Mouse (Mus musculus): ENCODE data around the gene Mag.
"Not testable (repeated sequence)": the region's sequence is repeated elsewhere in the genome, so short reads cannot be mapped to it uniquely, and the experiment has no call there.

The Mag gene

GRCm38 (mm10) chr7:30914732-30915131, at the start of gene Mag:
Gene Mag, minus strand, starts transcription at chr7:30914873.
- DNase-seq (ENCODE audit: low spot score), result peak; percentile 53

- DNase-seq (ENCODE audit: low spot score), result no peak
Observed at GRCm38 (mm10) chr7:30964366-30964765, 49.7 kb upstream of the Mag start.

GRCm38 (mm10) chr7:30962862-30963261, 48.2 kb upstream of the Mag start:
- no peak for DNase-seq (ENCODE audit: low spot score)

GRCm38 (mm10) chr7:30959786-30960349, 45.2 kb upstream of the Mag start:
- DNase-seq (ENCODE audit: low spot score), result no peak

GRCm38 (mm10) chr7:30958866-30959487, 44.3 kb upstream of the Mag start:
- no peak for DNase-seq (ENCODE audit: low spot score)

- DNase-seq (ENCODE audit: low spot score), result no peak
Observed at GRCm38 (mm10) chr7:30958109-30958865, 43.6 kb upstream of the Mag start.

- DNase-seq (ENCODE audit: low spot score), result peak; percentile 91
Observed at GRCm38 (mm10) chr7:30957367-30957783, 42.7 kb upstream of the Mag start.

GRCm38 (mm10) chr7:30956756-30957366, 42.2 kb upstream of the Mag start, which contains the start of gene Usf2:
Gene Usf2, minus strand, starts transcription at chr7:30956803.
- DNase-seq (ENCODE audit: low spot score), result peak; percentile 80

- no peak for DNase-seq (ENCODE audit: low spot score)
Observed at GRCm38 (mm10) chr7:30956357-30956751, 41.7 kb upstream of the Mag start.

- peak; percentile 88 for DNase-seq (ENCODE audit: low spot score)
Observed at GRCm38 (mm10) chr7:30955584-30956356, 41.1 kb upstream of the Mag start.

GRCm38 (mm10) chr7:30954971-30955520, 40.4 kb upstream of the Mag start:
- DNase-seq (ENCODE audit: low spot score), result no peak

GRCm38 (mm10) chr7:30954036-30954435, 39.4 kb upstream of the Mag start:
- no peak for DNase-seq (ENCODE audit: low spot score)

GRCm38 (mm10) chr7:30953459-30953858, 38.8 kb upstream of the Mag start:
- no peak for DNase-seq (ENCODE audit: low spot score)

- DNase-seq (ENCODE audit: low spot score), result no peak
Observed at GRCm38 (mm10) chr7:30952441-30953265, 38.0 kb upstream of the Mag start.

GRCm38 (mm10) chr7:30949902-30950301, 35.2 kb upstream of the Mag start:
- DNase-seq (ENCODE audit: low spot score), result not testable (repeated sequence)

GRCm38 (mm10) chr7:30945876-30946275, 31.2 kb upstream of the Mag start:
- no peak for DNase-seq (ENCODE audit: low spot score)

- DNase-seq (ENCODE audit: low spot score), result not testable (repeated sequence)
Observed at GRCm38 (mm10) chr7:30945466-30945865, 30.8 kb upstream of the Mag start.

GRCm38 (mm10) chr7:30944706-30945105, 30.0 kb upstream of the Mag start:
- not testable (repeated sequence) for DNase-seq (ENCODE audit: low spot score)

GRCm38 (mm10) chr7:30943909-30944635, 29.4 kb upstream of the Mag start, which contains the start of gene Hamp:
Gene Hamp, minus strand, starts transcription at chr7:30944032.
- DNase-seq (ENCODE audit: low spot score), result no peak

- DNase-seq (ENCODE audit: low spot score), result not testable (repeated sequence)
Observed at GRCm38 (mm10) chr7:30942365-30942764, 27.7 kb upstream of the Mag start.

Measured in layer of hippocampus, adult 11-12 months (tissue).